Mouse (Mus musculus): Measurements from ENCODE around the gene Kcnj10. TPM values are rescaled to one million over a fixed set of nuclear protein-coding genes. Genes with fewer than 3 reads are reported as not detected.

The Kcnj10 gene
- polyA plus RNA-seq, 1 experiment from 2014 or later = 0.06 TPM

DNA sequence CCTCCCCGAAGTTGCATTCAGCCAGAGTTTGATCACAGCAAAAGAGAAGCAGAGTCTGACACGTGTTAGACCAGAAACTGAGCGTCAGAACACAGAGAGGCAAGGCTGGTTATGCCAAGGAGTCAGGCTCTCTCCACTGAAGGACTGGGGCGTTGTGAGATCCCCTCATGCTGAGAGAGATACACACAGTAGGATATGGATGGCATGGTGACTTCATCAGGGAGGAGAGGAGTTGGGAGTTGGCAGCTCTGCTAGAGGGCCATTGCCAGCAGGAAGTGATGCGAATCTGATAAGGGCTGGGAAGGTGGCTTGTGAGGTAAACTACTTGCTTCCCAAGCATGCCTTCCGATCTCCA is 73.2 kb downstream of the Kcnj10 start:
- Histone ChIP-seq H3K9me3 (no peaks in the 10 kb centered on the region), H3K9ac (no peak overlapping the region), H3K4me3 (no peak overlapping the region), H3K4me2 (no peak overlapping the region), H3K27me3 (peaks cover 4% of the 10 kb centered on the region; the same call in 1 of the 2 replicates), H3K36me3 (no peaks in the 10 kb centered on the region), H3K4me1 (peaks cover 16% of the 10 kb centered on the region), H3K27ac (no peak overlapping the region)
- WGBS = 86% methylated on average over 6 of the region's 6 CpGs
- no peak for ATAC-seq (ENCODE audit: insufficient number of reproducible peaks, insufficient read depth, low FRiP score, low TSS enrichment, low read depth)

DNA sequence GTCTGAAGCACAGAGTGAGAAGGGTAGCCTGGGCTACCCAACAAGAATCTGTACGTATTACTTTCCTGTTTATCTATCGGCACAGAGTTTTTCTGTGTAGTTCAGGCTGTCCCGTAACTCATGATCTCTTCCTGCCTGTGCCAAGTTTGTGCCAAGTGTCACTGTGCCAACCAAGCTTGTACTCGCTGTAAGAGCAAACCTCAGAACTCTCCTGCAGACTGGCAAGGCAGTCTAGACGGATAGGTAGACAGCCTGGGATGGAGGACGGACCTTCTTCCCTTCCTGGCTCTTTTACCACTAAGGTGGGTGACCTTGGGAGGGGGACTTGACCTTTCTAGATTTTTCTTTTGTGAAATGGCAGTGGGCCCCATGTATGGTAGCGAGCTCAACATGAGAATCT is 74.1 kb downstream of the Kcnj10 start:
- ATAC-seq (ENCODE audit: insufficient number of reproducible peaks, insufficient read depth, low FRiP score, low TSS enrichment, low read depth) = no peak
- WGBS = 84% methylated on average over 7 of the region's 7 CpGs
- H3K27me3 ChIP-seq = peaks cover 4% of the 10 kb centered on the region; the same call in 1 of the 2 replicates
- H3K9me3 ChIP-seq = no peaks in the 10 kb centered on the region
- H3K4me3 ChIP-seq = no peak overlapping the region
- peaks cover 13% of the 10 kb centered on the region for H3K4me1 ChIP-seq
- H3K36me3 ChIP-seq = no peaks in the 10 kb centered on the region
- no peak overlapping the region for H3K4me2 ChIP-seq
- H3K9ac ChIP-seq = no peak overlapping the region
- no peak overlapping the region for H3K27ac ChIP-seq

DNA sequence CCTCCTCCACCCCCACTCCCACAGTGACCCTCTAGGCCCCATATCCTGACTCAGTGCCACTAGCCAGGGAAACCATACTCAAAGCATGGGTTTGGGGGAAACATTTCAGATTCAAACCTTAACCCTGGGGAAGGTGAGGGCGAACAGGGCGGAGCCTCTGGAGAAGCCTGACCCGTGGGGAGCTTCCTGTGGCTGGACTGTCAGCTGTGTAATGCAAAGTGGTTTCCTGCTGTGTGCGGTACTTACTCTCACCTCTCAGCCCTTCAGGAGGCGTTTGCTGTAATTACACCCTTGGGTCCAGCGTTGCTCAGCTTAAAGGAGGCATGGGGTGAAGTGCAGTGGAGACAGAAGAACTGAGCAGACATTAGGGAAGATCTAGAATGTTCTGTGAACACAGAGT is 77.2 kb downstream of the Kcnj10 start:
- no peak for ATAC-seq (ENCODE audit: insufficient number of reproducible peaks, insufficient read depth, low FRiP score, low TSS enrichment, low read depth)
- H3K27me3 ChIP-seq = peaks cover 4% of the 10 kb centered on the region; the same call in 1 of the 2 replicates

DNA sequence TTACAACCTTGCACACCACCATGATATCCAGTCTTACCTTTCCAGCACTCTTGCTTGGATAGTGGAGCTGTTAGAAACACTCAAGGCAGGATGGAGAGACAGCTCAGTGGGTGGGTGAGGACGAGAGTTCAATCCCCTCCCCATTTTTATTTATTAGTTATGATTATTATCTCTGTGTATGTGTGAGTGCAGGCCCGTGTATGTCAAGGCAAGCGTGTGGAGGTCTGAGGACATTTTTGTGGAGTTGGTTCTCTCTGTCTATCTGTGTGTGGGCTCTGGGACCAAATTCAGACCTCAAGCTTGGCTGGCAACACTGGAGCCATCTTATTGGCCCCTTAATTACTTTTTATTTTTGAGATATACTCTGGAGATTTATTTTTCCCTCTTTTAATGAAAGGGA is 77.6 kb downstream of the Kcnj10 start:
- no peak overlapping the region for H3K27ac ChIP-seq
- H3K4me2 ChIP-seq = no peak overlapping the region
- H3K4me3 ChIP-seq = no peak overlapping the region
- peaks cover 4% of the 10 kb centered on the region; the same call in 1 of the 2 replicates for H3K27me3 ChIP-seq
- H3K9ac ChIP-seq = no peak overlapping the region
- H3K9me3 ChIP-seq = no peaks in the 10 kb centered on the region
- ATAC-seq (ENCODE audit: insufficient number of reproducible peaks, insufficient read depth, low FRiP score, low TSS enrichment, low read depth) = no peak
- peaks cover 13% of the 10 kb centered on the region for H3K4me1 ChIP-seq
- no peaks in the 10 kb centered on the region for H3K36me3 ChIP-seq
- 40% methylated on average over 3 of the region's 3 CpGs for WGBS

More for the DNA sequence above, 77.2 kb downstream of the Kcnj10 start:
- Histone ChIP-seq H3K27ac (no peak overlapping the region), H3K4me2 (no peak overlapping the region), H3K36me3 (no peaks in the 10 kb centered on the region), H3K9ac (no peak overlapping the region), H3K4me1 (peaks cover 13% of the 10 kb centered on the region), H3K4me3 (no peak overlapping the region), H3K9me3 (no peaks in the 10 kb centered on the region)
- WGBS = 9% methylated on average over 6 of the region's 6 CpGs

DNA sequence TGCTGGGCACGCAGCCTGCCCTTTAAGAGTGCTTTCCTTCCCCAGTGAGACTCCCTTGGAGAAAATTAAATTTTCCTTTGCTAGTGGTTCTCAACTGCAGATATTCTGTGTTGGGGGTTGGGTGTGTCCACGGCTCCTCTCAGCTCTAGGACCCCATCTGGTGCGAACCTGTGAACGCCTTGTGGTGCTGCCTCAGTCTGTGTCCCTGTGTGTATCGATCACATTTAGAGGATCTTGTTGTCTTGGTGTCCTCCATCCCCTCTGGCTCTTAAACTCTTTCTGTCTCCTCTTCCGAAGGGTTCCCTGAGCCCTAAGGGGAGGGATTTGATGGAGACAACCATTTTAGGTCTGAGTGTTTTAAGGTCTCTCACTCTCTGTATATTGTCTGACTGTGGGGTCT is 79.2 kb downstream of the Kcnj10 start:
- no peak overlapping the region for H3K9ac ChIP-seq
- H3K9me3 ChIP-seq = no peaks in the 10 kb centered on the region
- WGBS = 87% methylated on average over 6 of the region's 6 CpGs
- ATAC-seq (ENCODE audit: insufficient number of reproducible peaks, insufficient read depth, low FRiP score, low TSS enrichment, low read depth) = no peak
- peaks cover 13% of the 10 kb centered on the region for H3K4me1 ChIP-seq
- H3K27me3 ChIP-seq = no peaks in the 10 kb centered on the region
- H3K27ac ChIP-seq = no peak overlapping the region
- H3K4me3 ChIP-seq = no peak overlapping the region
- H3K4me2 ChIP-seq = no peak overlapping the region
- no peaks in the 10 kb centered on the region for H3K36me3 ChIP-seq

DNA sequence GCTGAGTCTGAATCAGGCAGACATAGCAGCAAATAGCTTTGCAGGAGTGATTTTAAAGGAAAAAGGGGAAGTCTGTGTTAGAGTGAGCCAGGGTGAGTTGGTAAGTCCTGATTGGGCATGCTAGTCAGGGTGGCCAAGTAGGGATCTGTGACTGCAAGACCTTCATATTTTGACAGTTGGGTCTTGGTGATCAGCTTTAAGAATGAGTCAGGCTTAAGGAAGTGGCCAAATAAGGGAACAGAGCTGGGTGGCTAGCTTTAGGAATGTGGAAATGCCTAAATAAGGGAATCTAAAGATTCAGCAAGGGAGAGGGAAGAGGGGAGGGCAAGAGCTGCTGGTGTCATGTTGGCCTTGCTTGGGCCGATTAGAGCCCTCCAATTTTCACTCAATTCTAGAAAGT is 82.4 kb downstream of the Kcnj10 start:
- Histone ChIP-seq H3K27me3 (no peaks in the 10 kb centered on the region), H3K4me1 (peaks cover 8% of the 10 kb centered on the region), H3K27ac (no peak overlapping the region), H3K4me2 (no peak overlapping the region), H3K36me3 (no peaks in the 10 kb centered on the region), H3K9me3 (no peaks in the 10 kb centered on the region), H3K9ac (no peak overlapping the region), H3K4me3 (no peak overlapping the region)
- no peak for ATAC-seq (ENCODE audit: insufficient number of reproducible peaks, insufficient read depth, low FRiP score, low TSS enrichment, low read depth)
- 40% methylated on average over 1 of the region's 1 CpGs for WGBS

Other genes with a start within 250 kb of the Kcnj10 start
- gene Pex19, start 214.5 kb upstream of the Kcnj10 start, polyA plus RNA-seq (2015; fragmentation: Nextera tagmentation; extraction: Ambion mirVana) = 133 and 152 TPM in 2 replicates
- gene Dcaf8, start 193.1 kb upstream of the Kcnj10 start, polyA plus RNA-seq (2015; fragmentation: Nextera tagmentation; extraction: Ambion mirVana) = 150 and 153 TPM in 2 replicates
- 79.3 and 83.7 TPM in 2 replicates for gene Pea15a, start 134.4 kb upstream of the Kcnj10 start, polyA plus RNA-seq (2015; fragmentation: Nextera tagmentation; extraction: Ambion mirVana)
- 2.1 and 4.3 TPM in 2 replicates for gene Casq1, start 121.3 kb upstream of the Kcnj10 start, polyA plus RNA-seq (2015; fragmentation: Nextera tagmentation; extraction: Ambion mirVana)
- gene Atp1a4, start 82.8 kb upstream of the Kcnj10 start, polyA plus RNA-seq (2015; fragmentation: Nextera tagmentation; extraction: Ambion mirVana) = not detected in 2 replicates
- 46.9 and 49.8 TPM in 2 replicates for gene Igsf8, start 79.6 kb upstream of the Kcnj10 start, polyA plus RNA-seq (2015; fragmentation: Nextera tagmentation; extraction: Ambion mirVana)
- gene Atp1a2, start 43.1 kb upstream of the Kcnj10 start, polyA plus RNA-seq (2015; fragmentation: Nextera tagmentation; extraction: Ambion mirVana) = 1.9 and 2.5 TPM in 2 replicates
- 0.07 TPM in 1 of 2 replicates, not detected in the other for gene Kcnj9, start 11.9 kb upstream of the Kcnj10 start, polyA plus RNA-seq (2015; fragmentation: Nextera tagmentation; extraction: Ambion mirVana)
- gene Pigm, start 35.3 kb downstream of the Kcnj10 start, polyA plus RNA-seq (2015; fragmentation: Nextera tagmentation; extraction: Ambion mirVana) = 6.6 and 7.3 TPM in 2 replicates
- 0.47 TPM in 1 of 2 replicates, not detected in the other for gene Slamf9, start 134.1 kb downstream of the Kcnj10 start, polyA plus RNA-seq (2015; fragmentation: Nextera tagmentation; extraction: Ambion mirVana)
- gene Igsf9, start 140.6 kb downstream of the Kcnj10 start, polyA plus RNA-seq (2015; fragmentation: Nextera tagmentation; extraction: Ambion mirVana) = 75.6 and 83.2 TPM in 2 replicates
- gene Tagln2, start 158.8 kb downstream of the Kcnj10 start, polyA plus RNA-seq (2015; fragmentation: Nextera tagmentation; extraction: Ambion mirVana) = 133 and 135 TPM in 2 replicates
- 2.0 and 2.3 TPM in 2 replicates for gene Cfap45, start 179.6 kb downstream of the Kcnj10 start, polyA plus RNA-seq (2015; fragmentation: Nextera tagmentation; extraction: Ambion mirVana)
- 0.40 and 0.77 TPM in 2 replicates for gene Vsig8, start 214.7 kb downstream of the Kcnj10 start, polyA plus RNA-seq (2015; fragmentation: Nextera tagmentation; extraction: Ambion mirVana)
- gene Slamf8, start 249.4 kb downstream of the Kcnj10 start, polyA plus RNA-seq (2015; fragmentation: Nextera tagmentation; extraction: Ambion mirVana) = 0.17 and 0.26 TPM in 2 replicates